Mouse (Mus musculus): Measurements from ENCODE around the gene Dusp16.

GRCm38 (mm10) chr6:134706467-134706866 is 86.0 kb downstream of the Dusp16 start:
- TF ChIP-seq POLR2A (IDR thresholded peaks at IDR 0.05; ENCODE audit: low read depth, low read length) (no peak), CTCF (IDR thresholded peaks at IDR 0.05; ENCODE audit: borderline replicate concordance, insufficient read depth, low read length) (no peak)

All from embryonic fibroblast, embryonic 13.5 days (primary cell).